Mouse (Mus musculus) heart, postnatal 10 days (tissue): ENCODE measurements around the gene Rtp4. TPM values are rescaled to one million over a fixed set of nuclear protein-coding genes. Genes with fewer than 3 reads are reported as not detected.

Source experiments
- DNase-seq, 2 experiments: peaks; one replicate each; pipeline ENCODE4 v3.0.0; 2021
- intact Hi-C: fragments of 180-260 bp; cut with DNase I; formaldehyde crosslinking; loops from one replicate; pipeline ENCODE4 v1.15.1; 2025
- total RNA-seq, 2 experiments: library from RNA; stranded (reverse); gene quantifications; 2 replicates each; pipeline ENCODE4 v1.2.3; 2021

The Rtp4 gene
- total RNA-seq, result 1 to 10 TPM; 1.7 to 2.1 TPM

DNA sequence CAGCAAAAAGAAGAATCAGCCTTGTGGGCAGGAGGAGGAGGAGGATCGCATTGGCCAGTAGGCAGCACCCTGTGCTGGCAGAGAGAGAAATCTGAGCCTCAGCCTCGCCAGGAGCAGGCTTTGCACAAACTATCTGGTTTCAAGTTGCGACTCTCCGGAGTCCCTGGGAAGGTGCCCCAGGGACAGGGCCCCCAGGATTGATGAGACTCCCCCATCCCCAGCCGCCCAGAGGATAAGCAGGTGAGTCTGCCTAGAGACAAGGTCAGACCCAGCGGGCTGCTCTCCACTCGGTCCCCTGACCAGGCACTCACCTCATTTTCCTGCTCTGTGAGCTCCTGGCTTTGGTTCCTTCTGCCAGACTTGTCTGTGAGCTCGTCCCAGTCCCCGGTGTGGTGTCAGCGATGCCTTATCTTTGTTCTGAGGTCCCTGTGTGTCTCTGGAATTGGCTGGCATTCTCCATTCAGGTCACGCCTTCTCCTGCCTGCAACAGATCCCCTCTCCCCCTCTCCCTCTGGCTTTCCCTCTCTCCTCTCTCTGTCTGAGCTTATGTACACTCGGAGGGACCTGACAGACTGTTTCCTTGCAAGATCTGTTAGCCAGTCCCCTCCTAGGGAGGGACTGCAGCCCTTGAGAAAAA, at the start of gene Rtp4, which contains the start of gene Masp1:
Gene Rtp4 (plus strand): TSS at position 57 of the 637 bp plus-strand sequence.
Gene Masp1 (minus strand): TSS at position 581 of the 637 bp plus-strand sequence.
- DNase-seq, result peak in 1 of 2 experiments; percentile 39
- intact Hi-C loops, result no loop called here

DNA sequence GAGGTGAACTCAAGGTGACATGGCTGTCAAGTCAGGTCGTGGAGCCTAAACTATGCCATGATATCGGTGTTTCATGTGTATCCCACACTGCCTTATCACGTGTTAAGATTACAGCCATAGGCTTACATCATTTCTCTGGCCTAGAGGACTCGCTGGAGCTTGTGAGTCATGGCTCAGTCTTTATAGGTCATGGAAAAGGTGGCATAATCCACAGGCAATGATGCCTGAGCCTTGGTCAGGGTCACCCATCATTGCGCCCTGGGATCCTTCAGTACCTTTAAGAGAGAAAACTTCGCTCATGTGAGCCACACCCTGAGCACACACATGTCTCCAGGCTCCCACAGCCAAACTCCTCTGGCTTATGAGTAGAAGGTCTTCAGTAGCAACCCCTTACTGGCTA, 48.5 kb upstream of the Rtp4 start:
- intact Hi-C loops, result no loop called here
- no peak for DNase-seq

DNA sequence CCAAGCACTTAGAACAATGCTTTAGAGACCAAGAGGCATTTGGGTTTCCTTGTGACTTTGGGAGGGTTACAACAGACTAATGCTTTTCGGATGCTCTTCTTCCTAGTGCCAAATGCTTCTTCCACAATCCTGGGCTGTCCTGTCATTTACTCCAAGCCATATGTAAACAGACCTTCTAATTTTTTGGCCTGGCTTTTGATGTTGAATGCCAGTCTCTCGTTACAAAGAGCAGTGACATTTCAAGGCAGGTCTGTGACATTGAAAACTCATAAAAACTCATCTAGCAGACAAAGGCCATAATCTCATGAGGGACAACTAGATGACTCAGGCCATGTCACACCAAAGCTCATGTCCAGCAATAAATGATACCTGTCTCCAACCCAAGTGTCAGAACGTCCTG, 48.0 kb upstream of the Rtp4 start:
- no peak for DNase-seq
- intact Hi-C loops, result no loop called here

DNA sequence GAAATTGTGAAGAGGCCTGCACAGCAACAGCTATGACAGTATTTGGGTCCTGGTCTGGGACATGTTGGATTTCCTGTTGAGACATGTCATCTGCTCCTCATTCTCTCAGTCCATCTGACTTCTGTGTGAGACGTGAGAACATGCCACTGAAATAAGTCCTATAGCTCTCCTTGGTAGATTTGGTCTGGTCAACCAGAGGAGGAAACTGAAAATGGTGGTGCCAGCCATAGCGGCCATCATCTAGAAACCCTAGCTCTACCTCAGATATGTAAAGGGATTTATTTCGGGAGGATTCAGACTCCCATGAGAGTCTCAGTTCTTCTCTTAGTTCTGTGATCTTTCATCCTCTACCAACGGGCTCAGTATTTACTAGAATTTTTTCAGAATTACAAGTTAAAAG, 44.4 kb upstream of the Rtp4 start:
- DNase-seq, result no peak

DNA sequence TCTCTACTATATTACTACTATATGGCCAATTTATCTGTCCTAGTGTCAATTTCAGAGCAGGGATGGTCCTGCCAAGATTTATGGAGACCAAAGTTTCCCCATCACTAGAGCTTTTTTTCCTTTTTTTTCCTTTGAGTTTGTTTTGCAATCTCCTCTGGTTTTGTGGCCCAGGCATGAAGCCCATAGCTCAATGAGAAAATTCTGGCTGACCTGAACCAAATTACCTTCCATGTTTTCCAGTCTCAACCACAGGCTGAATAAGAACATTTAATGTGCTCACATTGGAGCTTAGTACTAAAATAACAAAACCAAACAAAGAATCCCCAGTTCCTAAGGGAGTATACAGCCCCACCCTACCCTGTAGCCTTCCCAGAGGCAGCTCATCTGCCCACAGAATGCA, 43.5 kb upstream of the Rtp4 start:
- intact Hi-C loops, result no loop called here

More for the DNA sequence above, 44.4 kb upstream of the Rtp4 start:
- intact Hi-C loops, result no loop called here

DNA sequence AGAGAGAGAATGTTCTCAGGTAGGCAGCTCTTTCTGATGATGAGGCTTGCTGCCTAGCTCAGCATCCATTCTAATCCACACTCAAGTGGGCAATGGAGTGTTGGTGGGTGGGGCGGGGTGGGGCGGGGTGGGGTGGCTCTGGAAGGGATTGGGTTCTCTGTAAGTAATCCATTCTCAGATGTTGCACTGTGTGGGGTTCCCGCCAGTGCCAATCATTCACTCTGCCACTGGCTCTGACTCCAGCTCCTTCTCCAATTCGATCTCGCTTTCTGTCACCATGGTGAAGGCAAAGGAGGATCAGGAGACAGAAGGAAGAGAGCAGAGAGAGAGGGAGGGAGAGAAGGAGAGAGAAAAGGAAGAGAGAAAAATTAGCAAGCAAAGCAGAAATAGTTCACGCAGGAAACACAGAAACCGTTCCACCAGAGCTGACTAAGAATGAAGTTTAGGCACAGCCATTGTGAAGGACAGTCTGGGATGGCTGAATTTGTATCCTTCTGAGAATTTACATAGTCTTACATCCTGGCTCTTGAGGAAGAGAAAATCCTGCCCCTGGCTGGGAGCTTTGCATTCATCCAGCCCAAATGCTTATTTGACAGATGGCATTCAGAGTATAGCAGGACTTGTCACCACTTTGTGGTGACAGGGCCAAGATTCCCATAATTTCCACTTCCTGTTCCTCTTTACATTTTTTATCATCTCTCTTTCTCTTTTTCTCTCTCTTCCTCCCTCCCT, 40.1 kb upstream of the Rtp4 start:
- intact Hi-C loops, result no loop called here
- no peak for DNase-seq

More for the DNA sequence above, 43.5 kb upstream of the Rtp4 start:
- DNase-seq, result no peak

DNA sequence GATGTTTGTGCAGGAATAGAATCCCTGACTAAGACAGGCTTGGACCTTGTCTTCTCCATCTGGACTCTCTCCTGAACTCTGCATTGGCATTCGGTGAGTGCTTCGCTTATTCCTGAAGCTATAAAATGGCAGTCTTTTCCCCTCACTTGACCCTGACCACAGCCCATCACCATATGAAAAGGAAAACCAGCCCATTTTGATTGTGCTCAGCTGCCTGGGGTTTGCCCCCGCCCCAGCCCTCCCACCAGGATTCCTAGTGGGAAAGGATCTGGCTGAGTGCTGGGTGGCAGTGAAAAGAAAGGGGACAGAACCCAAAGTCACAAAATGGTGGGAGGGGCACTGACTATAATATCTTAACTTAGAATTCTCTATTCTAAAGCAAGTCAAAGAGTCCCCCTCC, 37.9 kb upstream of the Rtp4 start:
- intact Hi-C loops, result no loop called here
- no peak for DNase-seq

DNA sequence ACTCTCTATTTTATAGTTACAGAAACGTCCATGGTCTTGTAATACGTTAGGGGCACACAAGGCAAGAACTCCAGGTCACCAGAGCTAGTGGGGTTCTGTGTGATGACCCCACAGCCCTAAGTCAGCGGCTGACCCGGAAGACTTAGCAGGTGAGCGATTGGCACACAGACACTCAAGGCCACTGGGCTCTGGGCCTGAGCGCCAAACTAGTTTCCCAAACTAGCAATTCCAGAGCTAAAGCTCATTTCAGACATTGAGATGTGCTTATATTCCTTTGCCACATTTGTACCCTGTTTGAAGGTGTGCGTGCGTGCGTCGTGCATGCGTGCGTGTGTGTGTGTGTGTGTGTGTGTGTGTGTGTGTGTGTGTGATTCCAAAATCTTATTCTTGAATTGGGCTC, 37.2 kb upstream of the Rtp4 start:
- no peak for DNase-seq
- intact Hi-C loops, result no loop called here

DNA sequence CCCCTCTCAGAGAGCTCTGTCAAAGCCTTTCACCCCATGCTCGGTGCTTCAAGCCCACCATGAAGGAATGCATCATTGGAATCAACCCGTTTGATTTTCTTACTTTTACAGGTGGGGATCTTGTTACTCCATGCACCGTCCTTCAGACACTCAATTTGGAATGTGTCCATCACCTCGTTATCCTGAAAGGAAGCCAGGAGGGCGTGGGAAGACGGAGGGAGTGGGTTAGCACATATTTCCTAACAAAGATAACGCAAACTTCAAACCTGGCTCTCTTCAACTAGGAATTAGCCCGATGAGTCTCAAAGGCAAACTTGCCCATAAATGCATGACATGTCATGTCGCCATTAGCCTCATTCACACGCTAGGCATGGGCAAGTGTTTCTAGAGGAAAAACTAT, 36.8 kb upstream of the Rtp4 start:
- intact Hi-C loops, result no loop called here
- no peak for DNase-seq

DNA sequence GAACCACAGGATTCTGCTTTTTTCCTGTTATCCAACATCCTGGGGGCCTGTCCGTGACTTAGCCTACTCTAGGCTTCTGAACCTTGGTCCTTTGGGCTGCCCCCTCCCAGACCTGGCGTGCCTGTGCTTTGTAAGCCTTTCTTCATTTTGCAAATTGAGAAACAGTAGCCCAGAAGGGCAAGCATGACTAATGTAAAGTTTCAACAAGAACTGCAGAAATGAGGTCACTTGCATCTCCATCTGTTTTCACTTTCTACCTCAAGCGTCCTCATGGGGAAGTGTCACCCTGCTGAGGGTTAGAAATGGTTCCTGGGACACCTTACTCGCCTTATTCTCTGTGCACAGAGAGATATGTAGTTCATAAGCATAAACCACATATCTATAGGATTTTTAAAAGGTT, 27.3 kb upstream of the Rtp4 start:
- no peak for DNase-seq
- intact Hi-C loops, result no loop called here

DNA sequence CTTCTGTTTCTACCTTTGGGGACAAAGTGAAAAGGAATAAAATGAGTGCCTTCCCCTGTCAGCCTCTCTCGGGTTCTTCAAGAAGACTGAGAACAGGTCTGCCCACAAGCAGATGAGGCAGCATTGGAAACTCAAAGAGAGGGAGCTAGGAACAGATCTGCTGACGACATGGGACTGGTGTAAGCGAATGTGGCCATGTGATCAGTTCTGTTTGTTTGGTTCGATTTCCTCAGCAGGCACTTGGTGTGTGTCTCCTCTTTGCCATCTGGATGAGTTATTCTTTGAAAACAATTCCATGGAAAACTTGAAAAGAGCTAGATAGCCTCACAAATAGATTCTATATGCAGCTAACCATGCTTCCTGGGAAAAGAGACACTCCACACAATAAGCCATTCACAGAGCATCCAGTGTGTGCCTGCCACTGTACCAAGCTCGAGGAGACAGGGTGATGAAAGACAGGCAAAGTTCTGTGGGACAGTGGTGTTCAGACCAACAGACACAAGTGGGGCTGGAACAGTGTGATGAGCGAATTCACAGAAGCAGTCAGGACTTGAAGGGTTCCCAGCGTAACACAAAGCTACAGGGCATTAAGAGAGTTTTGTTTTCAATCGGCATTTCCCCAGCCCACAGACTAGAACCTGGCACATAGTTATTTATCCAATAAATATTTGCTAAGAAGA, 23.7 kb upstream of the Rtp4 start:
- no peak for DNase-seq
- intact Hi-C loops, result no loop called here

DNA sequence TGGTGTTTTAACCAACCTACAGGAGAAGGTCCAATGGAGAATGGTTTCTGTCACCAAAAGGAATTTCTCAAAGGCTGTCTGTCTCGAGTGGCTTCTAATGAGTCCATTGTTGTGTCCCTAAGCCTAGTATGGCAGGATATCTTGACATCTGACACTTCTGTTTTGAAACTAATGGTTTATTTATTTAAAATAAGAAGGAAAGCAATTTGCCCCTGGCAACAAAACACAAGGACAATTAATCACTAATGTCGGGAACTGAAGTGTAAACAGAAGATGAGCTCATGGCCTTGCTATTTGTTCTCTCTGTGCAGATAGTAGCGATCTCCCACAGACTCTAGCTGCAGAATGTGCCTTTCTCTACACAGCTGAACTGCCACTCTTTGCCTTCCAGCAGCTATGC, 22.7 kb upstream of the Rtp4 start:
- peak in 1 of 2 experiments; percentile 41 for DNase-seq
- intact Hi-C loops, result no loop called here

DNA sequence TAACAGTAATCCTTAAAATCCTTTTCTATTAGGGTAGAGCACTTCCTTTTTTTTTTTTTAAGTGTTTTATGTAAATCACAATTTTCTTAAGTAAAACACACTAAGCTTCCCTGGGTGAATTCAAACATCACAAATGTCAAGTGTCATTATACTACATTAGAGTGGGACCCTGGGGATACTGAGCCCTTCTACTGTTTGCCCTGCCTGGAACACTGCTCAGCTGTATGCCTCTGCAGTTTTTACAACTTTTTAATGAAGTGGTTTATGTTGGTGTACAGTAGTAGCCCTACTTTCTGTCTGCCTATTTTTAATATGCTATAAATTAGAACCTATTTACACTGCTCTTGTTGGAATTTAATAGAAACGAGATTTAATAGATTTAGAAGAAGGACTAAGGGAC, 22.2 kb upstream of the Rtp4 start:
- intact Hi-C loops, result no loop called here
- no peak for DNase-seq

DNA sequence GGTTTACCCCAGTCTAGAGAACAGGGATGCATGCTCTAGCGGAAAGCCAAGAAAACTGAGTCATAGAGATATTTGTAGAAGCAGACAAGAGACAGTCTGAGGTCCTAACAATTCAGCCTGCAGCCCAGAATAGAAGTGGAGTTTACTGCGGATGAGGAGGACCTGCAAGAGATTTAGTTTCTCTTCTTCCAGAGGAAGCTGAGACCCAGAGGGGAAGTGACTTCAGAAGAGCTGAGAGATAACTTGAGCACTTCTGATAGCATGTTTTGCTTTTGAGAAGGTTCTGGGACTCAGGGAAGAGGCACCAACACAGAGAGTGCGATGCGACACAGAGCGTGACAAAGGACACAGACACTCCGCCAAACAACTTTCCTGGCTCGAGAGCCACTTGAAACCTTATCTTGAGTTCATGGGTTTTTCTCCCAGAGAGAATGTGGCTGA, 21.4 kb upstream of the Rtp4 start:
- intact Hi-C loops, result no loop called here

DNA sequence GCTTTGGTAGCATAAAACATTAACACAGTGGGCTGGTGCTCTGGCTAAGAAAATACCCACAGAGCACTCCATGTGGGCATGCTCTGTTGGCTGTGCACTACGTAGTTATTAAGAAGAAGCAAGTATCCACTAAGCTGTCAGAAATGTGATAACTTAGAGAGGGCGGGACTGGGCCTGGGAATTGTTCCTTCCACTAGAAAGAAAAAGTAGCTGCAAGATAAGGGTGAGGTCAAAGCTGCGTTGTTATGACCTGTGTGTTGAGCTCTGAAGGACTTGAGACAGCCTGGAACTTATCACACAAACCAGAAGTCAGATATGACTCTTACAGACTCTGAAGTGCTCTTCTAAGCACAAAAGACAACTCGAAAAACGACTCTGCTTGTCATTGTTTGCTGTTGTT, 19.5 kb upstream of the Rtp4 start:
- intact Hi-C loops, result no loop called here
- DNase-seq, result no peak

More for the DNA sequence above, 21.4 kb upstream of the Rtp4 start:
- DNase-seq, result peak; percentile 72 to 79

DNA sequence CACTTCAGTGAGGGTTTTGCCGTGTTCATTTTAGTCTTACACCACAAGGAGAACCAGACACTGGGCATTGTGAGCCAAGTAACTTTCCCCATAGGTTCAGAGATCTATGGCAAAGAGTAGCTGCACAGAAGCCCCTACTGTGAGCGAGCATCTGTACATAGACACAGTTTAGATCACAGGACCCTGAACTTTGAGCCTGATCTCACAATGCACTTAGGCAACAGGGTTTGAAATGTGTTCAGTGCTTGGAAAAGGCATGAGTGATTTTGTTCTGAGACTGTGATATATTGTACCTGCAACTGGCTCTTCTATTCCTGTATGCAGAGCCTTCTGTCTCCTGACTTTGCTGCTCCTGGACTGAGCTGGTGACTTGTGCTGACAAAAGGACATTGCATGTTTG, 18.8 kb upstream of the Rtp4 start:
- intact Hi-C loops, result loop anchor here (1.0 kb wide), 1 partner anchor 16 kb away; no protein-coding TSS in a partner anchor
- DNase-seq, result no peak

DNA sequence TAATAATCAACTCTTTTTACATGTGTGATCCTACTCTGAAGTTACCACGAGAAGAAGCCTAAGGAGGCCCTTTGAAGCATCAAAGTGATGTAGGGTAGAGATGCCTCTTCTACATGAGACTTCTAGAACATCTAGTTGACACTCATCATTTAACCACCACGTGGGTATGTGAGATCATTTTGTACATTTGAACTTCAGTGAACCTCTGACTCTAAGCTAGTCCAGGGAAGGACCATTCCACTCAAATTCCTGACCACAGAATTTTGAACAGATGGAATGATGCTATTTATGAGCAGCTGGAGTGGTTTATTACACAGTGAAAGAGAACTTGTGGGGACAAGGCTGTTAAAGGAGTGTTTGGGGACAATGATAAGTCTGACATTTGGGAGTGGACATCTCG, 17.6 kb upstream of the Rtp4 start:
- no peak for DNase-seq
- intact Hi-C loops, result no loop called here

DNA sequence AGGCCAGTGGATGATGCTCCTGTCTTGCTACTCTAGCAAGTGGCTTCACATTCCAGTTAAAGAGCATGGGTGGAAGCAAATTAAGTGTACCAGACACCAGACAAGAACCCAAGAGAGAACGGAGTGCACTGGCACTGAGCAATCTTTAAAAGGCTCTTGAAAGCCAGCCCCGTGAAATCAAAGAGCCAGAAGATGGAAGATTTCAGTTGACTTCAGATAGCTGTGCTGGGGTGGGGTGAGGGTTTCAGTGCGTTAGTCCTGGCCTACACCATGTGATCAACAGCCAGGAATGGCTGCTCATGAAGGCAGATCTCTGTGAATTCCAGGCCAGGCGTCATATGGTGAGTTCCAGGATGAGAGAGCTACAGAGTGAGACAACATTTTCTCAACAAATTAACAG, 16.7 kb upstream of the Rtp4 start:
- DNase-seq, result no peak
- intact Hi-C loops, result no loop called here

DNA sequence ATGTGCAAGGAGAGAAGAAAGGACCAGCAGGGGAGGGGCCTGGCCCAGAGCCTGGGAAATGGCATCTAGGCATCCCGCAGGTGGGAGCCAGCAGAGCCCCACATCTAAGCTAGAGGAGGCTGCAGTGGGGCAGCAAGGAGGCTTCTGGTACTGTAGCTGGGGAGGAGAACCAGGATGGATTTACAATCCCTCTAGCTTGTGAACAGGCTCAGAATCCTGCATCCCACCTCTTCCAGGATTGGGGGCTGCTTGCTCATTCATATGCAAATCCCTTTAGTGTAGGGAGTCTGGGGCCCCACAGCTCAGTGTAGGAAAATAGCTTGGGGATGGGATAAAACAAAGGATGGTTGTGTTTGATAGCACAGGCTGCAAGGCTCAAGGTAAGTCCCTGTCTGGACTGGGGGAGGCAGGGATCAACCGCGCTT, 15.8 kb upstream of the Rtp4 start:
- intact Hi-C loops, result no loop called here
- no peak for DNase-seq

DNA sequence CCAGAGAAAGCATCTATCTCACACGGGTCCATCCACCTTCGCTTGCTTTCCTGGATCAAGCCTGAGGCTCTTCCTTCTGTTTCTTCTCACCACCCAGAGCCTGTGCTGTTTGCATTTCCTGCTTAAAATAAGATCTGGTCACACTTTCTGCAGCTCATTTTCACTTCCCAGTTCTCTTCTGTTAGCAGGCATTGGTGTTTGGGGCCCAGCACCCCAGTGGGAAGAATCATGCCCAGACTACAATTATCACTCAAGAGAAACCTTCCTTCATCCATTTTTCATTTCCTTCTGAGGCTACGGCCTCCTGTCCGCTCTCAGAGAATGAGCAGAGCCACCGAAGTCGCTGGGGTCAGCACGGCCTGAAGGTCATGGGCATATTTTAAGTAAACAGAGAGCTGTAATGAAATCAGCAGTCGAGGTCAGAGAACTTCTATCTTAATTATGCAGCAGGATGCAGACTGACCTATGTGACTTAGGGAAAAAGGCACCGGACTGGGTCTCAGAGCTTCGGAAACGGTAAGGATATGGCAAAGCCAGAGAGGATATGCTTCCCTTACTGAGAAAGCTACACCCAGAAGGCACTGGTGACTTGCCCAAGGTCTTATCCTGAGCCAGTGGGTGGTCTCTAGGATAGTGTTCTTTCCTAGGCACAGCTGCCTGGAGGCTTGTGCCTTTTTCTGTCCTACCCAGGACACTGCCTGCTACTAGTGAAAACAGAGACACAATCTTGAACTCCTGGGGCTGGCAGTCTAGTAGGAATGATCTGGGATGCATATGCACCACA, 14.0 kb upstream of the Rtp4 start:
- intact Hi-C loops, result no loop called here
- DNase-seq, result no peak
